Mouse (Mus musculus) heart, postnatal 36 days (tissue): ENCODE data around the gene B4galt3. TPM values are rescaled to one million over a fixed set of nuclear protein-coding genes. Genes with fewer than 3 reads are reported as not detected.

Experiments
- DNase-seq, 2 experiments: peaks; one replicate each; pipeline ENCODE4 v3.0.0; 2021 to 2022
- intact Hi-C: fragments of 180-260 bp; cut with DNase I; formaldehyde crosslinking; loops from one replicate; pipeline ENCODE4 v1.15.1; 2025
- total RNA-seq, 2 experiments: library from RNA; stranded (reverse); gene quantifications; 2 replicates each; pipeline ENCODE4 v1.2.3; 2021

Gene B4galt3
- total RNA-seq, 2 experiments from 2014 or later: 14.5 to 19.7 TPM

DNA sequence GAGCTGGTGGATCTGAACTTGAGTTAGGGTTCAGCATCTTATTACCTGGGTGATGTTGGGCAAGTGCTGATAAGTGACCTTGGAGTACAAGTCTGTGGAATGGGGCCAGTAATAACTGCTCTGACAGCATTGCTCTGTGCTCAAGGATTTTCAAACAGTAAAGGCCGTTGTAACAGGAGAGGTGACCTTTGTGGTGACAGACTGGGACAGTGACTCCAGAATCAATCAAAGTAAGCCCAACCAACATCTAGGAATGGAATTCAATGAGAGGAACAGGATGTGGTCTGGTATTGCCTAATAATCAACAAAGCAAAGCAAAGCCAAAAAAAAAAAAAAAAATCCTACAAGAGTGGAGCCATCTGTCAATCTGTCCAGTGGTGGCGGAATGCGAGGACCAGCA, 9.8 kb upstream of the B4galt3 start:
- no peak for DNase-seq
- intact Hi-C loops: no loop called here

DNA sequence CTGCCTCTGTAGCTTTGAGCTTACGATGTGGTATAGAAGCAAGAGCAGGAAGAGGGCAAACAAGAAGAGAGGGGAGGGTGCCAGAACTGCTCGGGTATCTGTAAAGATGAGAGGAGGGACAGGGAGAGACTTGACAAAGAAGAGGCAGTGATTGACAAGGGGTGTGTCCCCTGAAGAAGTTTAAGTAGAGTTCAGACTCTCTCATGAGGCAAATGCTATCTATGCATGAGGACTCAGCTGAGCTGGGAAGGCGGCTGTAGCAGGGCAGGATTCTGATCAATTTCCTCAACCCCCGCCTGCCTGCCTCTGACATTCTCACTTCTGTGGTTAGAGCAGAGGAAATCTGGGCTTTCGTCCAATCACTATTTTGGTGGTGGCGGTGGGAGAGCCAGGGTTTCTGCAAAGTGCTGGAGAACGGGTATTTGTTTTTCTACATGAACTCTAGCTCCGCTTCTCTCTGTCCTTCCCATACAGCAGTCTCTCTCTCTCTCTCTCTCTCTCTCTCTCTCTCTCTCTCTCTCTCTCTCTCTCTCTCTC, 7.5 kb upstream of the B4galt3 start:
- intact Hi-C loops: no loop called here
- peak; percentile 70 to 72 for DNase-seq

GRCm38 (mm10) chr1:171263185-171263611, 6.9 kb upstream of the B4galt3 start:
- DNase-seq: no peak
- intact Hi-C loops: no loop called here

GRCm38 (mm10) chr1:171263666-171264461, 6.3 kb upstream of the B4galt3 start:
- intact Hi-C loops: no loop called here
- no peak for DNase-seq

DNA sequence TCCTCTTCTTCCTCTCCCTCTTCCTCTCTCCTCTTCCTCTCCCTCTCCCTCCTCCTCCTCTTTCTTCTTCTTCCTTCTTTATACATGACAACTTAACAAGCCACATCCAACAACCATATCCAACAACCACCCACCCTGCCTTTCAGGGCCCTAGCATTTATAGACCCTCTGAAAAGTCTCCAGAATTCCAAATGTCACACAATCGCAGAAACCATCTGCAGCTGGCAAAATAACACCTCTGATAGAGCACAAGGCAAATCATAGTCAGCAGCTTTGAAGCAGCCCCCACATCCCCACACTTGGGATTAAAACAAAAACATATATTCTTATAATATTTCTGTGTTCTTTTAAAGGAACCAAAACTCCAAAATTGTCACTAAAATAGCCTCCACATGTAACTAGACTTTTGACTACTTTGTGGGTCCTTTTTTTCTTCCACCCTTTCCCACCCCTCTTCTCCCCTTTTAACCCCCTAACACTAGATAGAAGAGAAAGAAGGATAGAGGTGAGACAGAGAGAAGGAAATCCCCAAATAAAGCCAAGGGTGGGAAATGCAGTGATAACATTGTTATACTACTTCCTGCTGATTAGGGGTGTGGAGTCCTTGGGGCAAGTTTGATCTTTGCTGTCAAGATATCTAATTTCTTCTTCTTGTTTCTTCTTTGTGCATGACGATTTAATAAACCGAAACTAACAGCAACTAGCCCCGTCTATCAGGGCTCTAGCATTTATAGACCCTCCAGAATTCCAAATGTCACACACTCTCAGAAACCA, 4.0 kb upstream of the B4galt3 start:
- intact Hi-C loops: no loop called here
- DNase-seq: no peak

- intact Hi-C loops: no loop called here
- DNase-seq: no peak
These were observed 1.8 kb upstream of the B4galt3 start for GRCm38 (mm10) chr1:171268341-171268740.

DNA sequence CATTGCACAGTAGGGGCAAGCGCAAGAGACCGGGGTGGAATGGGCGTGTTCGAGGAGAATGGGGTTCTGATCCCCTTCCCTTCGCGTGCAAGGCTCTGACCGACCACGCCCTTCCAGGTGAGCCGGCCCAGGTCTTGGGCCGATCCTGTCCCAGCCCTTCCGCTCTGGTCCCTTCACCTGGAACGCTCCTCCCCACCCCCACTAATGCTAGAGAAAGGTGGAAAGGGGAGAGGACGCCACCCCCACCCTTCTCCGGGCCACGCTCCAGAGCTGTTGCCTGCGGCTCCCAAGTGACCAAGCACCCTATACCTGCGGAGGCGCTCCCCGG, 409 bp downstream of the B4galt3 start:
- intact Hi-C loops: loop anchor here (2.0 kb wide), 1 partner anchor 24 kb away; no protein-coding TSS in a partner anchor

GRCm38 (mm10) chr1:171271196-171271595, 1.1 kb downstream of the B4galt3 start:
- DNase-seq: no peak
- intact Hi-C loops: loop anchor here (2.0 kb wide), 1 partner anchor 24 kb away; no protein-coding TSS in a partner anchor

More for the DNA sequence above, 409 bp downstream of the B4galt3 start:
- DNase-seq: no peak

DNA sequence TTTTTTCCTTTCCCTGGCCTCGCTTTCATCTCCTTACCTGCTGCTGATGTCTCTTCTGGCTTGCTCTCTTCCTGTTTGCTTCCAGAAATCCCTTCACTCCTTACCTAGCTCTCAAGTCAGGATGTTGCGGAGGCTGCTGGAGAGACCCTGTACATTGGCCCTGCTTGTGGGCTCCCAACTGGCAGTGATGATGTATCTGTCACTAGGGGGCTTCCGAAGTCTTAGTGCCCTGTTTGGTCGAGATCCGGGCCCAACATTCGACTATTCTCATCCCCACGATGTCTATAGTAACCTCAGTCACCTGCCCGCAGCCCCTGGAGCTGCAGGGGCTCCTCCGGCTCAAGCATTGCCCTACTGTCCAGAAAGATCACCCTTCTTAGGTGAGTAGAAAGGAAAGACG, 1.5 kb downstream of the B4galt3 start:
- intact Hi-C loops: loop anchor here (2.0 kb wide), 1 partner anchor 25 kb away; no protein-coding TSS in a partner anchor
- no peak for DNase-seq

DNA sequence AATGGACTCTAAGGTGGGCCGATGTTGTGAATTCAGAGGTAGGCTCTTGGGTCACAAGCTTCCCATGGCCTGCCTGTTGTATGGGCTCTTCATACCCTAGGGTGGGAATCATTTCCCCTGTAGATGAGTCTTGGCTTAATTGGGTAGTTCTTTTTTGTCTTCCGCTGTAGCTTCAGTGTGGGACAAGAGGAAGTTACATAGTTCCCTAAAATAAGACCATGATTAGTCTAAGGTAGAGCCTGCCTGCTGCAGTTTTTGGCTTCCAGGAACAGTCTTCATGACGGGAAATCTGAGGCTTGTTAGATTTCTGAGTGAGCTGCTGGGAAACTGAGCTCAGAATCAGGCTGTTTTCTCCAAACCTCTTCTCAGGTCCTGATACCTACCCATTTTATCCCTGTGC, 2.0 kb downstream of the B4galt3 start:
- DNase-seq: no peak
- intact Hi-C loops: no loop called here

DNA sequence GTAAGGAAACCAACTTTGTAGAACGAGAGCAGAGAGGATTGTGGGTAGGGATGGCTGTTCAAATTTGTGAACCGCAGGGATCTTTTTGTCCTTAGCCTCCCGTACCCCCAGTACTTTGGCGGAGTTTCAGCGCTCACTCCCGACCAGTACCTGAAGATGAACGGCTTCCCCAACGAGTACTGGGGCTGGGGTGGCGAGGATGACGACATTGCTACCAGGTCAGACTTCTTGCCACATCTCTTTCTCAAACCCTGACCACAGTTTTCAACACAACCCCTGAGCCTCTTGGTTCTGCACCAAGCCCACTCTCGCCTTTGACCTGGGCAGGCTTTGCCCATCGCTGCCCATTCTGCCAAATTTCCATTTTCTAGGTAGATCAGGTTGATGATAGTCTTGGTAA, 4.0 kb downstream of the B4galt3 start:
- no peak for DNase-seq
- intact Hi-C loops: no loop called here

GRCm38 (mm10) chr1:171275144-171275734, 5.1 kb downstream of the B4galt3 start:
- intact Hi-C loops: no loop called here
- DNase-seq: no peak

DNA sequence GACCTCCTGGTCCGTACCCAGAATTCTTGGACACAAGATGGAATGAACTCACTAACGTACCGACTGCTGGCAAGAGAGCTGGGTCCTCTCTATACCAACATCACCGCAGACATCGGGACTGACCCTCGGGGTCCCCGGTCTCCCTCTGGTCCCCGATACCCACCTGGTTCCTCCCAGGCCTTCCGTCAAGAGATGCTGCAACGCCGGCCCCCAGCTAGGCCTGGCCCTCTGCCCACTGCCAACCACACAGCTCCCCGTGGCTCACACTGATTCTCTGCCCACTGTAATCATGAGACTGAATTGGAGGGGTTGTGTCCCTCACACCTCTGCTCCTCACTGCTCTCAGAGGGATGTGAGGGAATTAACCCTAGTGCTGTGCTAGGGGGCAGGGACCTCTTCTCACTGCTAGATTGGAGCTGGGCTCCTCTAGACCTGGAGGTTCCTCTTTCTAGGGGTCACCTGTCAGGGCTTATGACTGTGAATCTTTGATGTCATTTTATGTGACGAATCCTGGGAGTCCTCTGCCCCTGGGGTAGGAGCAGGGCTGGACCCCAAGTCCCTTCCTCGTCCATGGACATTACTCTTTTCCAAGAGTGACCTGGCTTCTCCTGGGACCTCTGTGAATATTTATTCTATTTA, 6.1 kb downstream of the B4galt3 start:
- no peak for DNase-seq
- intact Hi-C loops: no loop called here

- intact Hi-C loops: no loop called here
- DNase-seq: no peak
These were observed 7.6 kb downstream of the B4galt3 start for GRCm38 (mm10) chr1:171277736-171278135.

- DNase-seq: no peak
- intact Hi-C loops: no loop called here
These were observed 8.3 kb downstream of the B4galt3 start for GRCm38 (mm10) chr1:171278436-171278835.

DNA sequence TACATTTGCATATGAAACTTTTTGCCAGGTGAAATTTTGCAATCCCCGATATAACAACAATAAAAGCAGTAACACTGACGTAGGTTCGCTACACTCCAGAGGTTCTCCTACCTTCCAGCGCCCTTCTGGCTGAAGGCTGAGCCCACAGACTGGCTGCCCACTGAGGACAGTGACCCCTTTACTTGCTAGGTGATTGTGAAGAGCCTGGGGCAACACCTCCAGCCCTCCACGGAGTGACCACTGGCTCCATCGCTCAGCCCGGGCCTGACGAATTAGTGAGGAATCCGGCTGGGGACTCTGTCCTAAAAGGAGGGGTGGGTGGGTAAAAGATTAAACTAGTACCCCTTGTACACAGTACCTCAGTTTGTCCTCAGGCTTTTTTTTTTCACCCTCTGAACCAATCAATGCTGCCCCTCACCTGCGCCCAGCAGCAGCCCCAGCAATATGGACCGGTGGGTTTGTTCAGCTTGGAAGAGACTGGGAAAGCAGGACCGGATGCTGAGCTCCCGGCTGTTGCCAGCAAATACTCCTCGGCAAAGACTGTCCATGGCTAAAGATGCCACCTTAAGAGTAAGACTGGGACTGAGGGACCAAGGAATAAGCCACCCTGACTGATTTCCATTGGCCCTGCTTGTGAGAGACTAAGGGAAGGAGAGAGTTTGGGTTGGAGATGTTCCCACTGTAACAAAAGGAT, 9.0 kb downstream of the B4galt3 start:
- intact Hi-C loops: no loop called here
- peak in 1 of 2 experiments; percentile 0 for DNase-seq

DNA sequence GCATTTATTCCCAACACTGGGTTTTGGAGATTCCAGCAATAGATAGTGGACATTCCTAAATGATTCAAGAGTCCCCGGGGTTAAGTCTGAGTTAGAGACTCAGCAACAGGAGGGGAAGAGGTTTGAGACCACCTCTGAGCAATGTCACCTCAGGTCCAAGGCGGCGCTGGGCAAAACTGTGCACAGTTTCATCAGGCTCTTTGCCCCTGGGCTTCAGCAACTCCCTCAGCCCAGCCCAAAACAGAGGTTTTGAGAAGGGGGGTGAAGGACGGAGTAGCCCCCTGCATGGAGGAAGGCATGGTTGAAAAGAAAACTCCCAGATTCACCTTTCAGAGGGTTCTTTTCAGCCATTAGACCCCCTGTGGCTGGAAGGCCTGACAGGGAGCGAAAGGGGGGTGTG, 9.6 kb downstream of the B4galt3 start:
- DNase-seq: no peak
- intact Hi-C loops: loop anchor here (5.0 kb wide), 1 partner anchor 162 kb away; no protein-coding TSS in a partner anchor

DNA sequence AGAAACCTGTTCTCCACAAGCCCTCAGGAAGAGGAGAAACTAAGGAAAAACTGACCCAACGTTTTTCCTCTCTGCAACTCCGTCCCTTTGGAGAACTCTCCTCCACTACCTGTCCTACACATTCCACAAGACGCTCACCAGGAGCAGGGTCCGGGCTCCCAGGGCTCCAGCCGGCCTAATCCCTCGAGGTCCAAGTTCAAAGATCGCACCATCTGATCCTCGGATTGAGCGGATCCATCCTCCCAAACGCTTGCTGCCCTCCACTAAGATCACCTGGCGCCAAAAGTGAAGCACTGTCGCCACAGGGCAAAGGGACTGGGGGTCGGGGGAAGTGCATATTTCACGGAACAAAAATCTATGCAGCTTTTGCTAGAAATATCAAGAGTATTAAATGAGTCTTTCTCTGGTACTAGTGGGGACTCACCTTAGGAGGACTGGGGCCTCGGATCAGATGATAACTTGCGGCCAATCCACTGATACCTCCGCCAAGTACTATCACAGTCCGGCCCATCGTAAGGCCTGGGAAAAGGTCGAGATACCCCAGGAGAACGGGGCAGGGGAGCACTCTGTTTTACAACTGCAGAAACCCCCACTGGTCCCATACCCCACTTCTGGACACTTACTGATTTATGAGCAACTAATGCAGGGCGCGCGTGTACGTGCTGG, 10.3 kb downstream of the B4galt3 start:
- DNase-seq: peak in 1 of 2 experiments; percentile 7
- intact Hi-C loops: loop anchor here (5.0 kb wide), 1 partner anchor 163 kb away; no protein-coding TSS in a partner anchor

GRCm38 (mm10) chr1:171280916-171281527, 10.9 kb downstream of the B4galt3 start, which contains the start of gene Ppox:
TSS of gene Ppox (minus strand) at chr1:171281186.
- intact Hi-C loops: loop anchor here (5.0 kb wide), 1 partner anchor 164 kb away; no protein-coding TSS in a partner anchor
- peak; percentile 84 to 93 for DNase-seq
